Mouse (Mus musculus): Measurements from ENCODE around the gene Rora.

DNA sequence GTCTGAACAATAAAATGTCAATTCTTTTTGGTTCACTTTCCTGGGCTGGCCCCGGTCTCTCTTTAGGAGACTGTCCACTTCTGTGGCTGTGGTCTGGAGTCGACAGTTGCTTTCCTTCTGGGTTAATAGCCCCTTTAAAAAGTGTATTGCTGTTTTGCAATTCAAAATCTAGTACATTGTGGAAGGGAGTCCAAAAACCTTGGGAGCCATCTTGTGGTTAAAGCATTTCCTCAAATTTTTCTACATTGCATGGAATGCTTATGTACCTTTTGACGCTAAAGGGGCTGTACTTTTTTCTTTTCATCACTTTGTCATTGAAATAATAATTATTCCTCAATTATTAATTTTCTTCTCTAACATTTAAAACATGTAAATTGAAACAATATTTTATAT is 667.0 kb downstream of the Rora start:
- TF ChIP-seq CTCF (IDR thresholded peaks at IDR 0.05; ENCODE audit: control insufficient read depth, insufficient read depth, low read length), result no peak
- no peak for TF ChIP-seq POLR2A (IDR thresholded peaks at IDR 0.05; ENCODE audit: borderline replicate concordance, control insufficient read depth, low read depth, low read length)
